Mouse (Mus musculus): Measurements from ENCODE around the gene Fgf13.

Gene Fgf13

DNA sequence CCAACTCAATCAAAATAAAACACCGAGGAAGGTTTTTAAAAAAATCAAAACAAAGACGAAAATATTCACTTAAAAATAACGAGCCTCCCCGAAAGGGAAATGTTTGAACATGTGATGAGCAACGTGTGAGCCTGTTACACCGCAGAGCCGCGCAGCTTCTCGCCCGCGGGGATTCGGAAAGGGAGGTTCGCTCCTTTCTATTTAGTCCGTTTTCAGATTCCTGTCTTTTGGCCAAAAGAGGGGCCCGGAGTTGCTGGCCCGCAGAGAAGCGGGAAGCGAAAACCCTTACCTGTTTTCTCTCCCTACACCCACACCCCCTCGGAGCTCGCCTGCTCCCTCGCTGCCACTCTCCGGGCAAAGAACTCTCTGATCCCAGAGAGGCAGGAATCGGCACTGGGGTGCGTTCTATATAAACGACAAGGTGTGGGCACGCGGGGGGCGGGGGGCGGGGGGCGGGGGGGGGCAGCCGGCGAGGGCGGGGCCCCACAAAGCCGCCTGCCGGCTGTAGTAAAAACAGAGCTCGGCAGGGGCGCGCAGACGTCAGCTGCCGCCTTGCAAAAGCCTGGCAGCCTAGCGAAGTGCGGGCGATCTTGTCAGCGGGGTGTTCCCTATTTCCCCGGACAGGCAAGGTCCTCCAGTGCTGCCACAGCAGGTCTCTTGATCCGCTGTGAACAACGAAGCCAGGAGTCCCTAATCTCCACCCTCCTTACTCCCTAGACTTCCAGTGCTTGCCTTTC, at the start of gene Fgf13:
Fgf13 (minus strand) TSS at position 377 of the 737 bp plus-strand sequence.
- DNase-seq (ENCODE audit: low read depth, low spot score): peak; percentile 68

DNA sequence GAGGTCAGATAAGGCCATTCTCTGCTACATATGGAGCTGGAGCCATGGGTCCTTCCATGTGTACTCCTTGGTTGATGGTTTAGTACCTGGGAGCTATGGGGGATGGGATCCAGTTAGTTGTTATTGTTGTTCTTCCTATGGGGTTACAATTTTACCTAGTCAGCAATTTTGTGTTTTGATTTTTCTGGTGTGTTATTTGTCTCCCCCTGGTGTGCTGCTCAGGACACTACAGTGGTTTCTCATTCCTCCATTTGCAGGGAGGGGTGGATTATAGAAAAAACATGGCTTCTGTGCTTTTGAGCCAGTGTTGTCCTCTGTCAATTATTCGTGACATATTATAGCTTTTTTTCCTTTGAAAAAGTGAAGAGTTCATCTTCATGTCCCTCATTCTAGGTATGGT, 38.7 kb upstream of the Fgf13 start:
- peak; percentile 62 for DNase-seq (ENCODE audit: low read depth, low spot score)

DNA sequence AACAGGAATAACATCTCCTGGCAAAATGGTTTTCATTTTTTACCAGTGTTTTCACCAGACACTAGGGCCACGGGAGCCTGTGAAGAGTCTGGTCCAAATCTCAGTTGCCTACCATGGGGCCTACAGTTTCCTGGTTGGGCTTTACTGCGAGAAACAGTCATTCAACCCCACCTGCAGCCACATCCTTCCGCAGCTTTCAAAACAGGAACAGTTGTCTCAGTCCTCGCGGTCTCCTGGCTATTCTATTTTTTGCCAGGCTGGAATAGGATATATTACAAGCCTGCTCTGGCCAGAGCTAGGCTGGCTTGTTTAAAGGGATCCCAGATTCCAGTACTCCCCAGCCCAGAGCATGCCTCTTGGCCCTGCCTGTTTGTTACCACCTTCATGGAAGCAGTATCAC, 21.2 kb upstream of the Fgf13 start:
- DNase-seq (ENCODE audit: low read depth, low spot score): peak; percentile 51

DNA sequence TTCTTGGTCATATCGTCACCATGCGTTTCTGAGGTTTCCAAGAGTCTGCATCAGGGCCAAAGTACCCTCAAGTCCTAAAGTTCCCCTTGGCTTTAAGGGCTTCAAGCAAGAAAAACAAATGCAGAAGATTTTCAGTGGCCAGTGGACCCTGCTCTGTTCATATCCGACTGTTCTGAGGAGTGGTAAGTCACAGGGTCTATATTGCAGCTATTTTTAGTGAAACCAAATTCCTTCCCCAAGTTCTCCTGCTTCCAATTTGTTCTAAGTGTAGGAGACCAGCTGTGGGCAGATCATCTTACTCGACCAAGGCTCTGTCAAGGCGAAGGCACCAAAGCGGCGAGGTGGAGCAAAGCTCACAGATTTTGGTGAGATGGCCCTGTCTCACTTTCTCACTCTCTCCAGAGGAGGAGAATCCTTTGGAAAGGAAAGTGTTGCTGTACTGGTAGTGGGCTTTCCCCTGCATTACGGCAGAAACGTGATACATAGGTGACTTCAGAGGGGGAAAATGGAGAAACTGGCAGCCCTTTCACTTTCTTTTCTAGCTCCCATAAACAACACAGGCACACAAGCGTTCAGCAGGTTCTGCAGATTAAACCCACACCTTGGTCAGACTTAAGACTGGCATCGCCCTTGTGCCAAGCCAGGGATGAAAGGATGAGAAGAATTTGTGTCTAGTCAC, 17.8 kb upstream of the Fgf13 start:
- DNase-seq (ENCODE audit: low read depth, low spot score): peak; percentile 37

DNA sequence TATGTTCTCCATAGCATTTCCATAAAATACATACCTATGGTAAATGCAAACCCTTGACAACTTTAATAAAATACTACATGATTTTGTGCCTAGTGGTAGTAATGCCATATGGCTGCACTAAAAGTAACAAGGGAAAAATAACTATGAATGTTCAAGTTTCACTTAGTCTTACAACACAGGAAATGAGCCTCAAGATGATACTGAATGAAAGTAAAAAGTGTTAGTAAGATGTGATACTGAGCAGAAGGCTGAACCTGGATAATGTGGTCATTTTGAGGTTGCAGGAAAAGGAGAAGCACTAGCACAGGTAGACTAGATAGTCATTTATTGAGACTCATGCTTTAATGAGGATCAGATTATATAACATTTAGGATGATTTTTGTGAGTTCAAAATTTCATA, 16.2 kb upstream of the Fgf13 start:
- DNase-seq (ENCODE audit: low read depth, low spot score): no peak

DNA sequence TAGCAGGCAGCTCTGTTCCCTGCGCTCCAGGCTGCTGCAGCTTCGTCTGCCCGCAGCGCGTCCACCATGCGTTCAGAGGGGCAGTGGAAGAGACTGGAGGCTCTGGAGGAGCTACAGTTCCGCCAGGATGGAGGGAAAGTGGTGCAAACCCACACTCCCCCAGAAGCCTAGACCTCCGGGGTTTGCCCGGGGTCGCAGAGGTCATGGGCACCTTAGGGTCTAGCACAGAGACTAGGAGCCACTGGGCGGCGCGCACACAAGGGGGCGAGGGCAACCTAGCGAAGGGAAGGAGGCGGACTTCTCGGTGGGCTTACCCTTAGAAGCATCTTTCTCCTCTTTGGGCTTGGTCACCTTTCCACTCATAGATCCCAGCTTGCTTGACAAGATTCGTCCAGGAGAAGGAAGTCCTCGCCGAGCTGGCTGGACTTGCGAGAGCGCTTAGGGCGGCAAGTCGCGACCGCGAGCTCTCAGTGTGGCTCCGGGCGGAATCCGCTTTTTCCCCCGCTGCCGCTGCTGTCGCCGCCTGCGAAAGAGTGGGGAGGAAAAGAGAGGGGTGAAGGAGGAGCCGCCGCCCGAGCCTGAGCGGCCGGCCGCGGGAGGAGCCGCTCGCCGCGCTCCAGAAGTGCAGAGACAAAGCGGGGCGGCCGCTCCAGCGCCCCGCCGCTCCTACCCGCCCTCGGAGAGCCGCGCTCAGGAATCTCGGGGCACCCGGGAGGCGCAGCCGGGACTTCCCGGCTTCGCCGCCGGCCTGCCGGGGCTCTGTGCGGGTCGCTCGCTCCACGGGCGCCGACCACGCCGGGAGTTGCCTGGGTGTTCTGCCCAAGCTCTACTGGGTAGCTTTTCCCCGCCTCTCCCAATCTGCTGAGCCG, 811 bp downstream of the Fgf13 start:
- DNase-seq (ENCODE audit: low read depth, low spot score): peak; percentile 47

DNA sequence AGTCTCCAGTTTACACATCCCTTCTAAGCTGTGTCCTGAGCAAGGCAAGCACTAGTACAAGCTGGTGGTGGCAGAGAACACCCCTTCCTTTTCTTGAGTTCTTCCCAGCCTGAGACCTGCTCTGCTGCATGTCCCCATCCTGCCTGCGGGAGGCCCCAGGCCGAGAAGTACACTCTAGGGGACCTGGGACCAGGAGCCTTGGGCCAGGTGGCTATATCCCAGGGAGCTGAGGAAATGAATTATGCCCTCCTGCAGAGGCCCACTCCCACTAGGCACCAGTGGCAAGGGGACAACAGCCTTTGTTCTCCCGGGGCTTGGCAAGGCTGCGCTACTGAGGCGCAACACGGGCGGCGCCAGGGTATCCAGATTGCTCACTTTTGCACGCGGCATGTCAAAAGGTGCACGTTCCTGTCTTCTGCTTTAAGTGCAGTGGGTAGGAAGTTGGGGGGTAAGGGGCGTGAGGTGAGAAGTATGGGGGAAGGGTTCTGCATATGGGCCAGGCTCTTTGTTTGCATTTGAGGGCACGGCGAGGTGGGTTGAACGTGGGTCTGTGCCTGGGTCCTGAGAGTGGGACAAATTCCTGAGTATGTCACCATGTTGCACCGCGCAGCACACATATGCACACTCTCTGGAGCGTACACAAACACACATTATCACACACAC, 1.7 kb downstream of the Fgf13 start:
- DNase-seq (ENCODE audit: low read depth, low spot score): peak; percentile 30

DNA sequence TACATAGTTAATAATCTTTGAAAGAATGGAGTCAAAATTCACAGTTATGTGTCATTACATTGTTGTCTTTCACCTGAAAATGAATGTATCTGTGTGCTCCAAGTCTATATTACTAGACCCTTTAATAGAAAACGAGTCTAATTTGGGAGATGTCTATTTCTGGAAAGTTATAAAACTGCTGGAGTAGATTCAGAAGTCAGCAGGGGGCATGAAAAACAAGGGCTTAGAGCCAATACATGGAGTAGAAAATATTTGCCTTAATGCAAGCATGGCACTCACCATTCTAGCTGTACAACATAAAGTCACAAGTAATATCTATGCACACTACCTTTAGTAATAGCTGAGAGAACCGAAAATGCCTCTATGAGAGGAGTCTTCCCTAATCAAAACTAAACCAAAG, 19.9 kb downstream of the Fgf13 start:
- DNase-seq (ENCODE audit: low read depth, low spot score): no peak

DNA sequence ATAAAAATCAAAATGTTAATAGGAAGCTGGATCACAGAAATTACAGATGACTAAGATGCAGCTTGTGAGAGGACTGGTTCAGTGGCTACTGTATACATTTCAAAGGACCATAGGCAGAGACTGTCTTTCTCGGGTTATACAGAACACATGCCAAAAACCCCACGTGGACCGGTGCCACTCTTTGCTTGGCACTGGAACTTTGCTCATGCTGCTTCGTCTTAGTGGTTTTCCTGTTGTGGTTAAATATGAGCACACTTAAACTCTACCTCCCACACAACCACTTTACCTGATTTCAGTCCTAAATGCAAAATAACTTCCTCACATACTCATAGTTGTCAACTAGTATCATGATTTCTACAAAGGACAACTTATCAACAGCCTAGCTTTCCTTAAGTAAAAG, 59.6 kb downstream of the Fgf13 start:
- DNase-seq (ENCODE audit: low read depth, low spot score): peak; percentile 57

DNA sequence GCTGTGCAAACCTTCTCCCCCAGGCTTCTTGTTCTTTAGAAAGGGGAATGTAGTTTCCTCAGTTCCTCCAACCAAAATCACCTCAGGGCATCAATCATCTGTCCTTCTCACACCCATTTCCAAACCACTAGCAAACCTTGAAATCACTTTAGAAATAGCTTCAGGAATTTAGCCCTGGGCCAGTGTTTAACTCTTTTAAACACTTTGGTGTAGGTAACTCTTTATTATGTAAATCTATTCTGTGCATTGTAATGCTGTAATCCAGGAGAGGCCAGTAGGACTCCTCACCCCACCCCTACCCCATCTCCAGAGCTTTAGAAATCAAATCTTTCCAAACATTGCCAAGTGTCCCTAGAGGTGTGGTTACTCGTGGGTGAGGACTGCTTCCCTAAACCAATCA, 74.5 kb downstream of the Fgf13 start:
- no peak for DNase-seq (ENCODE audit: low read depth, low spot score)

DNA sequence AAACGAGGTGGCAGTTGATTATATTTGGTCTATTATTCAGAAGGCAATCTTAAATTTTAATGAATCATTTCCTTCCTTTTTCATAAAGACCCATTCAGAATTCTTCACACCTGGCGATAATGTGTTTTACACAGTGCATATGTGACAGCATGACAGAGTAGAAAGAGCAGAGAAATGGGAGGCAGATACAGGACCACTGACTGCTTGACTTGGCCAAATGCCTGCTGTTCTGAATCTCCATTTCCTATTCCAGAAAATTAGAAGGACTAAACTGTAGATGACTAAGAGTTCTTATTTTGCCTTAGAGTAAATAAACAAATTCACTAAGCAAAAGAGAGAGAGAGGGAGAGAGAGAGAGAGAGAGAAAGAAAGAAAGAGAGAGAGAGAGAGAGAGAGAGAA, 82.4 kb downstream of the Fgf13 start:
- no peak for DNase-seq (ENCODE audit: low read depth, low spot score)

DNA sequence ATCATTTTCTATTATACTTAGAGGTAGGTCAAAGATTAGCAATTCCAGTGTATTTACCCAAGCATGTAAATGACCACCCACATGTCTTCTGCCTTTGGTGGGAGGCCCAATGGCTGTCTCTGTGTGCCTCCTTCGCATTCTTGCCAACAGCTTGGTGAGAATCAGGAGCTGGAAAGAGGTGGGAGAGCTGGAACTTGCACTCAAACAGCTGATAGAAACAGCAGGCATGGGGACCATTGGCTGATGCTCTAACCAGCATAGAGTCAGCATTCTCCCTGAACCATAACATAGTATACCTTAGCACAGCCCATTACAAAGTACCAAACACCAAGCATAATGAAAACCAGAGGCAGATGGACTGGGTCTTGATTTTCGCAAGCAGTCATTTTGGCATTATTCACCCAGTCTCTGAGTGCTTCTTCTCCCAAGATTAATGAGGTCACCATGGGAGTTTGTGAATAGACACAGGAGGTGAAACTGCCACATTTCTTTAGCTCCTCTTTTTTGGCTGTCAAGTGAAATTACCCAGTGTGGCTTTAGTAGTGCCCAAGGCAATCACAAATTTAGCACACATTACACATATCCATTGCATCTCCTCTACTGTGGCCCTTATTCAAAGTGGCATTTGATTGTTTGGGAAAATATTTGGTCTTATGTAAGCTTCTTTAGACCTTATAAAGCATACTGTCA, 165.1 kb downstream of the Fgf13 start:
- no peak for DNase-seq (ENCODE audit: low read depth, low spot score)

DNA sequence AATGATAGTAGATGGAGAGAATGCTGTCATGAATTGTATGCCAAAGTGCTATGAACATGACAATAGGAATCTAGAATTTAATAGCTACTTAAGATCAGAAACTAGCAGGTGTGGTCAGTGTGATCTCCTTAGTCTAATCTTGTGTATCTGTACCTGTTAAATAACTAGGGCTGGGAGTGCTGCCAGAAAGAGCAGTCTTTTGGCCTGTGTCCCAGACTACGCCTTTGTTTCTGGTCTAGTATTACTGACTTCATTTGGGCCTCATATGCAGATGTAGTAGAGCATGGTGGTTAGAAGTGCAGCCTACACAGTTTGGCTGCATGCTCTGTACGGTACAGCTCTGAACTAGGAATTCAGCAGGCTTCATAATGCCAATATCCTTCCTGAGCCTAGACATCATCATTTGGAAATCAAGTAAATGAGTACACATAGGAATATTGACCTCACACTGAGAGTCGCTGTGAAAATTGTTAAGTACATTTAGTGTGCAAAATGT, 276.9 kb downstream of the Fgf13 start:
- DNase-seq (ENCODE audit: low read depth, low spot score): no peak

DNA sequence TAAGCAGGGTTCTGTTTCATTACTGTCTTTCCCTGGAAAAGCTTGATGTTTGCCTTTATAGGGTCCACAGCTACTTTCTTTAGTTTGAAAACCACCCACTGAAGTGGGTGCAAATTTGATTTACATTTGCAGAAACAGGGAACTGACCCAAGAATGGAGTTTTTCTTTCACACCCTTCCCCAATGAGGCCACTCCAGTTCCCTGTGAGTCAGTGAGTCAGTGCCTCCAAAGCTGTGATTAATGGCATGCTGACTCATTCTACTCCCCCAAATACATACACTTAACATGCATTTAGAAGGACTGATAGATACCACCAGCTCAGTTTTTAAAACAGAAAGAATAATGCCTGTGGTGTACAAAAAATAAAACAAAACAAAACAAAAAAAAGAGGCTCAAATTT, 316.3 kb downstream of the Fgf13 start:
- no peak for DNase-seq (ENCODE audit: low read depth, low spot score)

DNA sequence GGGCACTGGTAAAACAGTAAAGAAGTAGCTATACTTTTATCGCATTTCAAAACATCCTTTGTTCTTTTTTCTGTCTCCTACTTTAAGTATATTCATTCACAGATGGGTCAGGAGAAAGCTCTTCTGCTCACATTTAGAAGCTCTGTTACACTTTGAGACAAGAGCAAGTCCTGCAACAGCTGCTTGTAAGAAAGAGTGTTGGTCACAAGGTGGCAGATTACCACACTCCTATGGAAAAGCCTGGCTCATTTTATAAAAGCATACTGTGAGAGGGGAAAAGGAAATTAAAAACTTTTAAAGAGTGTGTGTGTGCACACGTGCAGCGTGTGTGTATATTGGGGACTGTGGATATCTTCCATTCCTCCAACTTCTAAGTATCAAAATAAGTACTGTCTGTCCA, 324.1 kb downstream of the Fgf13 start:
- DNase-seq (ENCODE audit: low read depth, low spot score): no peak

DNA sequence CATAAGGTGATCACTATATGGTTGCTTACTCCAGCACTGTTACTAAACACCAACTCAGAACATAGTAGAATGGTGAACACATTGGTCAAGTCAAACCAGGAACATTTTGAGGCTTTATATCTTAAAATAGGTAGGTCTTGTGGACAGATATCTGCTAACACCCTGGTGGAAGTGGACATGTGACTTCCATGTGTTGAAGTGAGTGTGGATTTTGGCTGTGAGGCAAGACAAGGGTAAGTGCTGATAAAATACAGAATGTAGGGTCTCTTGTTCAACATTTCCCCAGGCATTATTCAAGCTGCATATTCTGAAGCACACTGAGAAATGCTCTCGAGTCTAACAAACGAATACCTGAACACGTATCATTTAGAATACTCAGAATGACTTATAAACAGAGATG, 324.7 kb downstream of the Fgf13 start:
- DNase-seq (ENCODE audit: low read depth, low spot score): no peak

DNA sequence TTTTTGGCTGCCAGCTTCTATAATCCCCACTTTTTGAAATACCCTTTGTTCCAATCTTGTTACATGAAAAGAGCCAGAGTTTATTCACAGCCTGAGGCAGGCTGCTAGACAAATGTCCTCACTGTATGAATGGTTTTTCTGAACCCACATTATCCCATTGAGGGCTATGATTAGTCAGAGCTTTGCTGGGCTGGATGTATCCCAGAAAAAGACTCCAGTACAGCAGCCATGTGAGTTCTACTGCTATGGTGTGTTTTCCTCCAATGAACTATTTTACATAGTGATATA, 326.5 kb downstream of the Fgf13 start:
- no peak for DNase-seq (ENCODE audit: low read depth, low spot score)

DNA sequence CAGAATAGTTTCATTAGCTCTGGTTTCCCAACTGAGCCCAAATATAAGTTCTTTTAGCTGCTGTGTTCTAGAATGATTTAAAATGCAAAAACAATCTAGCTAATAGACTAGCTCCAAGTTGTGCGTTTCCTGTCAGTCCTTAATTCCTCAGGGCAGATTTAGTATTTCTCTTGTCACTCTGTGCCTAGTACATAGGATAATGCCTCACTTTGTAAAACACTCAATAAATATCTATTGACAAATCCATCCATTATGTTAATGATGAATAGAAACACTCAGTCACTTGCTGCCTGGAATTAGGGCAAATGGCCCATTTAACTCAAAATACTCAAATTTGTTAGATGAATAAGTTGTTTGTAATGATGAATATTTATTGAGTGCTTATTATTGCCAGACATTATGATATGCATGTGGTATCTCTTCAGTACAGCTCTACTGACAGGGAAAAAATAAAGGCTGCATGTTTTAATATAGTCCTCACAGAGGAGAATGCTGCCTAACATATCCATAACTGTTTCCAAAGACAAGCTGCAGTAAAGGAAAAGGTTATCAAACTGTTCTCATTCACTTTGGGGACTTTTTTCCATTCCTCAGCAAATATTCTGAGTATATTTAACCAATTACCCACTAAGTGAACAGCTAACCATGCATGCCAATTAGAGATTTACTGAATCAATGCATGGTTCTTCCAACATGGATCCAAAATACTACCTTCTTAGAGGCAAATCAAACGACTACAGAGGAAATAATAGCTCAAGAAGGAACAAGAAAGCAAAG, 327.0 kb downstream of the Fgf13 start:
- DNase-seq (ENCODE audit: low read depth, low spot score): no peak

DNA sequence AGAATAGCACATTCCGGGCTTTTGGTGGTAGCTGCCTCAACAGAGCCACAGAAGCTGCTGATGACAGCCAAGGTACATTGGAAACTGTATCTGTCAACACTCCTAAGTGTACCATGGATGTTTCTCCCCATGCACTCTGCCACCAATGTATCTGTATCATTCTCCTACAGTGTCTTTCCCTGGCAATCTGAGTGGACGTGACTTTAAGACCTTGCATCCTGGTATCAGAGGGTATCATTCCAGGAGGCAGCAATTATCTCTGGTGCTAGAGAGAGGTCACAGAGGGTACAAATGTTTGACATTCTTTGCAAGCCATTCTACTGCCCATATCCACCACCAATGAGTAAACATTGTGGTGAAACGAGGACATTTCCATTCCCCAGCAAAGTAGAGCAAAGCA, 347.2 kb downstream of the Fgf13 start:
- DNase-seq (ENCODE audit: low read depth, low spot score): no peak

DNA sequence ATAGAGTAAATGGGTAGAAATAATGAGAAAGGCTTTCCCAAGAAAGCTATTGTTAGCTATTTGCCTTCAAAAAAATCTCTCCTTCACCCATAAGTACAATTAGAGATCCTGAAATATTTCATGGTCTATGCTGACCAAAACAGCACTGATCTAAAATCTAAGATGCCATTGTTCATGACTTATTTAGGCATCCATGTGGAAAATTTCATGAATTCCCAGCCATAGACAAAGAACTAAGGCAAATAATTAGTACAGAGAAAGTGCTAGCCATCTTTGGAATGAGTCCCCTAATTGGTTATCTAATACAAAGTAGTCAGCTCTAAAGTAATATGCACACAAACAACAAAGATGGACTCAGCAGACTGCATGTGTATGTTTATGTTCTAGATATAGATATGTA, 366.7 kb downstream of the Fgf13 start:
- DNase-seq (ENCODE audit: low read depth, low spot score): no peak

DNA sequence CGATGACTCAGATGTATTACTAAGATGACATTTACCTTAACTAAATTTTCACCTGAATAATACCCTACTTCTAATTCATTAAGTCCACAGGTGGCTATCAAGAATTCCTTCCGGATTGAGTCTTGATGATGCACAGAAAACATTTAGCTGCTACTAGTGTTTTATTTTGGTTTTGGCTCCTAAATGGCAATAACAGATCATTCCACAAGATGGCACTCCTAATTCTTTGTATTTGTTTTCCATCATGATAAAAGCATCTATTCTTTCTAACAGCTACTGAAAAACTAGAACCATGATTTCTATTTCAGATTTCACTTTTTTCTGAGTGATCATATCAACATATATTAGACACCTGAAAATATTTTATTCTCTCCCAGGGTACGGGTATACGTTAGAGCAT, 373.7 kb downstream of the Fgf13 start:
- DNase-seq (ENCODE audit: low read depth, low spot score): peak; percentile 1
